Mouse (Mus musculus) C2C12 (cell line): ENCODE data around the gene Dnaja2. TPM values are rescaled to one million over a fixed set of nuclear protein-coding genes. Genes with fewer than 3 reads are reported as not detected.

ENCODE experiments used
- H3K27me3 ChIP-seq: one replicate; pipeline ENCODE4 v1.6.1; 2011; ENCODE audit not compliant: control insufficient read depth, insufficient read depth, insufficient read length
- H3K36me3 ChIP-seq: one replicate; pipeline ENCODE4 v1.6.1; 2011; ENCODE audit not compliant: control insufficient read depth, insufficient read depth
- H3K4me3 ChIP-seq: one replicate; pipeline ENCODE4 v1.5.1; 2011; ENCODE audit warnings: mild to moderate bottlenecking, control low read depth; ENCODE audit not compliant: poor library complexity, insufficient read depth, severe bottlenecking
- H3K79me2 ChIP-seq: one replicate; pipeline ENCODE4 v1.6.1; 2011; ENCODE audit not compliant: control insufficient read depth, insufficient read depth
- H3K79me3 ChIP-seq: one replicate; pipeline ENCODE4 v1.6.1; 2011; ENCODE audit warnings: low read depth, control low read depth
- H3ac ChIP-seq: one replicate; pipeline ENCODE3; 2011; ENCODE audit warnings: low read depth; ENCODE audit not compliant: control insufficient read depth, insufficient read length
- CEBPB ChIP-seq: IDR thresholded peaks from one replicate; pipeline ENCODE4 v1.6.1; 2011; ENCODE audit warnings: low read depth, mild to moderate bottlenecking, control low read depth, moderate library complexity
- CTCF ChIP-seq: IDR thresholded peaks from one replicate; pipeline ENCODE4 v1.5.1; 2011; ENCODE audit not compliant: control insufficient read depth, insufficient read depth, insufficient read length
- FOSL1 ChIP-seq: IDR thresholded peaks from one replicate; pipeline ENCODE4 v1.8.0; 2011; ENCODE audit warnings: mild to moderate bottlenecking, low read length; ENCODE audit not compliant: poor library complexity, insufficient read depth, severe bottlenecking
- MAX ChIP-seq: IDR thresholded peaks from one replicate; pipeline ENCODE4 v1.6.1; 2011; ENCODE audit warnings: mild to moderate bottlenecking, control low read depth
- MYOD1 ChIP-seq: IDR thresholded peaks from one replicate; pipeline ENCODE4 v1.6.1; 2011; ENCODE audit warnings: low read depth; ENCODE audit not compliant: control insufficient read depth, insufficient read length
- MYOG ChIP-seq: IDR thresholded peaks from one replicate; pipeline ENCODE4 v1.6.1; 2011; ENCODE audit not compliant: control insufficient read depth, insufficient read length; ENCODE audit errors: extremely low read depth
- USF1 ChIP-seq: IDR thresholded peaks from one replicate; pipeline ENCODE4 v1.6.1; 2011; ENCODE audit warnings: low read depth, mild to moderate bottlenecking, control low read depth, moderate library complexity
- polyA plus RNA-seq: library from polyadenylated mRNA; unstranded; fragments of >200 nt; fragmentation: generic; extraction: Trizol; gene quantifications from one replicate; pipeline ENCODE4 v1.2.1, GENCODE M21; 2012; ENCODE audit warnings: missing spikeins

Dnaja2 gene
- polyA plus RNA-seq, 1 experiment: 104 TPM

GRCm38 (mm10) chr8:85565186-85565585 is 10.0 kb upstream of the Dnaja2 start:
- Histone ChIP-seq H3K79me3 (no peaks in the 10 kb centered on the region), H3K79me2 (no peaks in the 10 kb centered on the region), H3ac (no peak overlapping the region), H3K36me3 (no peaks in the 10 kb centered on the region), H3K27me3 (no peaks in the 10 kb centered on the region), H3K4me3 (no peak overlapping the region)
- TF ChIP-seq USF1 (no peak), FOSL1 (no peak), CTCF (no peak), MYOG (no peak), CEBPB (no peak), MYOD1 (no peak), MAX (no peak)

GRCm38 (mm10) chr8:85563336-85563735 is 8.2 kb upstream of the Dnaja2 start:
- no peak overlapping the region for H3ac ChIP-seq
- TF ChIP-seq FOSL1: no peak
- TF ChIP-seq MYOD1: no peak
- TF ChIP-seq CTCF: no peak
- TF ChIP-seq MYOG: no peak
- TF ChIP-seq MAX: no peak
- no peak for TF ChIP-seq USF1
- no peak for TF ChIP-seq CEBPB
- H3K36me3 ChIP-seq: no peaks in the 10 kb centered on the region
- H3K79me3 ChIP-seq: no peaks in the 10 kb centered on the region
- H3K79me2 ChIP-seq: no peaks in the 10 kb centered on the region
- H3K27me3 ChIP-seq: no peaks in the 10 kb centered on the region
- no peak overlapping the region for H3K4me3 ChIP-seq

GRCm38 (mm10) chr8:85559966-85560365 is 4.8 kb upstream of the Dnaja2 start:
- no peaks in the 10 kb centered on the region for H3K27me3 ChIP-seq
- no peak overlapping the region for H3ac ChIP-seq
- H3K4me3 ChIP-seq: no peak overlapping the region
- peaks cover 3% of the 10 kb centered on the region for H3K79me2 ChIP-seq
- H3K79me3 ChIP-seq: peaks cover 1% of the 10 kb centered on the region
- TF ChIP-seq CTCF (no peak), FOSL1 (no peak), MYOG (no peak), MAX (no peak), MYOD1 (no peak), USF1 (no peak), CEBPB (no peak)
- no peaks in the 10 kb centered on the region for H3K36me3 ChIP-seq

GRCm38 (mm10) chr8:85559201-85559600 is 4.1 kb upstream of the Dnaja2 start:
- Histone ChIP-seq H3K27me3 (no peaks in the 10 kb centered on the region), H3K79me2 (peaks cover 11% of the 10 kb centered on the region), H3ac (no peak overlapping the region), H3K79me3 (peaks cover 7% of the 10 kb centered on the region), H3K36me3 (no peaks in the 10 kb centered on the region), H3K4me3 (no peak overlapping the region)
- TF ChIP-seq MYOD1: no peak
- TF ChIP-seq CEBPB: no peak

GRCm38 (mm10) chr8:85557601-85557986 is 2.5 kb upstream of the Dnaja2 start:
- Histone ChIP-seq H3K4me3 (no peak overlapping the region), H3K27me3 (no peaks in the 10 kb centered on the region), H3K79me2 (peaks cover 27% of the 10 kb centered on the region), H3K79me3 (peaks cover 23% of the 10 kb centered on the region), H3ac (no peak overlapping the region), H3K36me3 (peaks cover 13% of the 10 kb centered on the region)
- TF ChIP-seq USF1 (peak; percentile 22), CTCF (no peak), FOSL1 (no peak), MYOD1 (no peak)

GRCm38 (mm10) chr8:85556986-85557600 is 1.9 kb upstream of the Dnaja2 start:
- Histone ChIP-seq H3K79me2 (peaks cover 32% of the 10 kb centered on the region), H3ac (no peak overlapping the region), H3K27me3 (no peaks in the 10 kb centered on the region), H3K79me3 (peaks cover 28% of the 10 kb centered on the region), H3K36me3 (peaks cover 18% of the 10 kb centered on the region), H3K4me3 (no peak overlapping the region)
- TF ChIP-seq MAX: no peak
- TF ChIP-seq FOSL1: no peak
- TF ChIP-seq CEBPB: no peak
- TF ChIP-seq MYOD1: no peak
- no peak for TF ChIP-seq USF1
- no peak for TF ChIP-seq MYOG
- no peak for TF ChIP-seq CTCF
